Mouse (Mus musculus) embryonic fibroblast, embryonic 13.5 days (primary cell): Measurements from ENCODE around the gene Nans.

Experiments
- CTCF ChIP-seq: IDR thresholded peaks from 2 replicates; pipeline ENCODE4 v1.5.1; 2011; ENCODE audit warnings: mild to moderate bottlenecking, control low read depth, low read length, moderate library complexity, borderline replicate concordance; ENCODE audit not compliant: insufficient read depth
- POLR2A ChIP-seq: IDR thresholded peaks from 2 replicates; pipeline ENCODE4 v1.6.1; 2011; ENCODE audit warnings: low read depth, mild to moderate bottlenecking, control low read depth, low read length, moderate library complexity

DNA sequence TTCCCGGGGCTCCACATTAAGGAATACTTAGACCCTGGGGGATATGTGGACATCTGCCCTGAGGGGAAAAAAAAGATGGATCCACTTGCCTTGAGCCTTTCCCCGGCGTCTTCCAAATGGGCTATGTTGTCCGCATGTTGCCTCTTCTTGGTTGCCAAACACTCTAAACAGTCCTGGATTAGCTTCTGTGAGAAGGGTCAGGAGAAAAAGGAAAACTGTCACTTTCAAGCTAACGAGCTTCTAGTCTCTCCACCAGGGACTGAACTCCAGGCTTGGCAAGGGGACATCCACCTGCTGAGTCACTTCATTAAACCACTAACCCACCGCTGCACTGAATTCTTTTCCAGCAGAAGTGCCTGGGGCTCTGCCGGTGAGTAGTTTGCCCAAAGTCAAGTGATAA is 43.9 kb downstream of the Nans start:
- TF ChIP-seq CTCF = no peak
- TF ChIP-seq POLR2A = no peak
